Mouse (Mus musculus) layer of hippocampus, postnatal 14 days (tissue): Measurements from ENCODE around the gene Gm8271. TPM values are rescaled to one million over a fixed set of nuclear protein-coding genes. Genes with fewer than 3 reads are reported as not detected.
"Not testable (repeated sequence)": the region's sequence is repeated elsewhere in the genome, so short reads cannot be mapped to it uniquely, and the experiment has no call there.

Experiments
- DNase-seq, 2 experiments: peaks; one replicate each; pipeline ENCODE4 v3.0.0; 2021 to 2022; ENCODE audit warnings: low spot score in 2 of 2, mixed read lengths in 1 of 2
- long read RNA-seq, 2 experiments: library from polyadenylated mRNA; stranded (forward); transcript quantifications; one replicate each; pipeline ENCODE4 v2.0.0; 2021
- total RNA-seq, 2 experiments: library from RNA; stranded (reverse); gene quantifications; 2 replicates each; pipeline ENCODE4 v1.2.3; 2021

The Gm8271 gene
- total RNA-seq: not detected
- long read RNA-seq, experiment 1: 0 reads
- long read RNA-seq, experiment 2: 0 reads

DNA sequence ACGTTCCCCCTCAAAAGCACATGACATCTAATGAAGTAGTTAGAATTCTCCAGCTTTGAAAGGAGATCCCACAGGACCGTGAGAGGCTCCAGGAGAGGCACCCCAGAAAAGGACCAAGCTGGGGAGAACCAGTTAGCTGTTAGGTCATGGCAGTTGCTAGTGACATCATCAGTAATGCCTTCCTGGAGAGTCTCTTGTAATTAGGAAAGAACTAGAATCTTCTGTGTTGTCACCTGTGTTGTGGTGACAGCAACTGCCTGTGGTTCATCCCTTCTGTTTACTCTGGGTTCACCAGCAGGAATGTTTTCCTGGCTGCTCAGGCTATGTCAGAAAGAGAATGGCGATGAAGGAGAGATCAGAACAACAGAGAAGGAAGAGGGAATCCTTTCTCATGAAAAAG lies at the start of gene Gm8271:
TSS of gene Gm8271 (plus strand) at position 301 of the 400 bp plus-strand sequence.
- not testable (repeated sequence) for DNase-seq

DNA sequence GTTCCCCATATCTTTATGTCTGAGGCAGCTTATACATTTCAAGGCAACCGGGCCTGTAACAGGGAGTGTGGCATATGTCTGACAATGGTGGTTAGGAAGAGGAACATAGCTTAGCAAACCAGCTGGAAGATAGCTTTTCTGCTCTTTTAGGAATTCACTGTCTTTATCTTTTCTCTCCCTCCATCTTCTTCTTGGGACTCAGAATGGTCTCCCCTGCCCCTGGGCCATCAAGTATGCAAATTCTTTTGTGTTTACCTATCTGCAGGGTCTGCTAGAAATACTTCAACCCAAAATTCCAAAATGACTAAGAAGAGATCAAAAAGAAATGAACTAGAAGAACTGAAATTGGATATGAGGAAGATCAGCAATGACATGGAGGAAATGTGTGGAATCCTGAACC lies 21.4 kb upstream of the Gm8271 start, which contains the start of gene Gm3317:
TSS of gene Gm3317 (plus strand) at position 301 of the 400 bp plus-strand sequence.
- not testable (repeated sequence) for DNase-seq

Other genes starting within 250 kb of the Gm8271 start
- not detected for gene Gm8297, start 201.9 kb upstream of the Gm8271 start, total RNA-seq
- gene Gm3298, start 169.9 kb upstream of the Gm8271 start, total RNA-seq: not detected
- not detected for gene 4930555G01Rik, start 135.2 kb upstream of the Gm8271 start, total RNA-seq
- 1 to 10 TPM; 2.2 to 2.3 TPM for gene Gm8281, start 114.8 kb upstream of the Gm8271 start, total RNA-seq
- gene Gm8279, start 54.3 kb upstream of the Gm8271 start, total RNA-seq: not detected
- not detected for gene Gm3317, start 21.3 kb upstream of the Gm8271 start, total RNA-seq
- not detected for gene Gm3526, start 74.8 kb downstream of the Gm8271 start, total RNA-seq
- gene Gm3542, start 149.1 kb downstream of the Gm8271 start, total RNA-seq: not detected
- gene Gm3500, start 203.3 kb downstream of the Gm8271 start, total RNA-seq: not detected